Mouse (Mus musculus): ENCODE results near the gene Wasf1. TPM values are rescaled to one million over a fixed set of nuclear protein-coding genes. Genes with fewer than 3 reads are reported as not detected.
A peak's percentile ranks its signal among the peaks of the same experiment; 100 is the strongest.

Gene Wasf1
- polyA plus RNA-seq, 1 experiment: not detected

- 94% methylated on average over 7 of the region's 7 CpGs for WGBS
- TF ChIP-seq CTCF (IDR thresholded peaks at IDR 0.05; ENCODE audit: insufficient read depth, low read depth, low read length): no peak
- TF ChIP-seq POLR2A (IDR thresholded peaks at IDR 0.05; ENCODE audit: insufficient read depth, low read depth, low read length): no peak
- Histone ChIP-seq H3K27ac (ENCODE audit: insufficient read depth, low read depth, low read length) (no peak overlapping the region), H3K4me1 (ENCODE audit: control insufficient read depth, insufficient read depth, low read length) (0 out of 2 replicates have a peak, but pooled peaks cover 2% of the 10 kb centered on the region), H3K4me3 (ENCODE audit: insufficient read depth, low read depth, low read length) (no peak overlapping the region)
Measured at GRCm38 (mm10) chr10:40856703-40857102, 26.6 kb upstream of the Wasf1 start.

- WGBS: 36% methylated on average over 8 of the region's 8 CpGs
- Histone ChIP-seq H3K27ac (ENCODE audit: insufficient read depth, low read depth, low read length) (no peak overlapping the region), H3K4me1 (ENCODE audit: control insufficient read depth, insufficient read depth, low read length) (0 out of 2 replicates have a peak, but pooled peaks cover 2% of the 10 kb centered on the region), H3K4me3 (ENCODE audit: insufficient read depth, low read depth, low read length) (no peak overlapping the region)
- TF ChIP-seq CTCF (IDR thresholded peaks at IDR 0.05; ENCODE audit: insufficient read depth, low read depth, low read length): no peak
- TF ChIP-seq POLR2A (IDR thresholded peaks at IDR 0.05; ENCODE audit: insufficient read depth, low read depth, low read length): no peak
Measured at GRCm38 (mm10) chr10:40857599-40857998, 25.7 kb upstream of the Wasf1 start.

GRCm38 (mm10) chr10:40868081-40868480, 15.2 kb upstream of the Wasf1 start:
- H3K27ac ChIP-seq (ENCODE audit: insufficient read depth, low read depth, low read length): no peak overlapping the region
- WGBS: 85% methylated on average over 2 of the region's 2 CpGs
- H3K4me3 ChIP-seq (ENCODE audit: insufficient read depth, low read depth, low read length): no peak overlapping the region
- no peak for TF ChIP-seq POLR2A (IDR thresholded peaks at IDR 0.05; ENCODE audit: insufficient read depth, low read depth, low read length)
- no peak for TF ChIP-seq CTCF (IDR thresholded peaks at IDR 0.05; ENCODE audit: insufficient read depth, low read depth, low read length)
- peaks cover 4% of the 10 kb centered on the region; the same call in 1 of the 2 replicates for H3K4me1 ChIP-seq (ENCODE audit: control insufficient read depth, insufficient read depth, low read length)

- TF ChIP-seq CTCF (IDR thresholded peaks at IDR 0.05; ENCODE audit: insufficient read depth, low read depth, low read length) (no peak), POLR2A (IDR thresholded peaks at IDR 0.05; ENCODE audit: insufficient read depth, low read depth, low read length) (no peak)
- H3K27ac ChIP-seq (ENCODE audit: insufficient read depth, low read depth, low read length): no peak overlapping the region
- WGBS: 77% methylated on average over 2 of the region's 2 CpGs
Measured at GRCm38 (mm10) chr10:40871301-40871700, 12.0 kb upstream of the Wasf1 start.

GRCm38 (mm10) chr10:40872052-40872451, 11.2 kb upstream of the Wasf1 start:
- WGBS: 77% methylated on average over 2 of the region's 2 CpGs
- Histone ChIP-seq H3K27ac (ENCODE audit: insufficient read depth, low read depth, low read length) (no peak overlapping the region), H3K4me3 (ENCODE audit: insufficient read depth, low read depth, low read length) (no peak overlapping the region), H3K4me1 (ENCODE audit: control insufficient read depth, insufficient read depth, low read length) (peaks cover 4% of the 10 kb centered on the region; the same call in 1 of the 2 replicates)
- no peak for TF ChIP-seq POLR2A (IDR thresholded peaks at IDR 0.05; ENCODE audit: insufficient read depth, low read depth, low read length)
- no peak for TF ChIP-seq CTCF (IDR thresholded peaks at IDR 0.05; ENCODE audit: insufficient read depth, low read depth, low read length)

More at GRCm38 (mm10) chr10:40871301-40871700, 12.0 kb upstream of the Wasf1 start:
- peaks cover 4% of the 10 kb centered on the region; the same call in 1 of the 2 replicates for H3K4me1 ChIP-seq (ENCODE audit: control insufficient read depth, insufficient read depth, low read length)
- H3K4me3 ChIP-seq (ENCODE audit: insufficient read depth, low read depth, low read length): no peak overlapping the region

- WGBS: 90% methylated on average over 3 of the region's 3 CpGs
- no peak overlapping the region for H3K4me3 ChIP-seq (ENCODE audit: insufficient read depth, low read depth, low read length)
- no peak overlapping the region for H3K27ac ChIP-seq (ENCODE audit: insufficient read depth, low read depth, low read length)
- peaks cover 6% of the 10 kb centered on the region for H3K4me1 ChIP-seq (ENCODE audit: control insufficient read depth, insufficient read depth, low read length)
- TF ChIP-seq CTCF (IDR thresholded peaks at IDR 0.05; ENCODE audit: insufficient read depth, low read depth, low read length) (no peak), POLR2A (IDR thresholded peaks at IDR 0.05; ENCODE audit: insufficient read depth, low read depth, low read length) (no peak)
Measured at GRCm38 (mm10) chr10:40878246-40878645, 5.0 kb upstream of the Wasf1 start.

GRCm38 (mm10) chr10:40879969-40880368, 3.3 kb upstream of the Wasf1 start:
- H3K4me3 ChIP-seq (ENCODE audit: insufficient read depth, low read depth, low read length): no peak overlapping the region
- 58% methylated on average over 9 of the region's 9 CpGs for WGBS
- TF ChIP-seq POLR2A (IDR thresholded peaks at IDR 0.05; ENCODE audit: insufficient read depth, low read depth, low read length): no peak
- TF ChIP-seq CTCF (IDR thresholded peaks at IDR 0.05; ENCODE audit: insufficient read depth, low read depth, low read length): no peak
- peaks cover 6% of the 10 kb centered on the region for H3K4me1 ChIP-seq (ENCODE audit: control insufficient read depth, insufficient read depth, low read length)
- peak overlapping the region; percentile 13; the same call in 1 of the 2 replicates for H3K27ac ChIP-seq (ENCODE audit: insufficient read depth, low read depth, low read length)

GRCm38 (mm10) chr10:40881236-40881635, 2.0 kb upstream of the Wasf1 start:
- H3K4me1 ChIP-seq (ENCODE audit: control insufficient read depth, insufficient read depth, low read length): peaks cover 6% of the 10 kb centered on the region
- 49% methylated on average over 3 of the region's 3 CpGs for WGBS
- no peak for TF ChIP-seq CTCF (IDR thresholded peaks at IDR 0.05; ENCODE audit: insufficient read depth, low read depth, low read length)
- TF ChIP-seq POLR2A (IDR thresholded peaks at IDR 0.05; ENCODE audit: insufficient read depth, low read depth, low read length): no peak
- H3K4me3 ChIP-seq (ENCODE audit: insufficient read depth, low read depth, low read length): no peak overlapping the region
- H3K27ac ChIP-seq (ENCODE audit: insufficient read depth, low read depth, low read length): no peak overlapping the region

GRCm38 (mm10) chr10:40882333-40882732, 942 bp upstream of the Wasf1 start:
- Histone ChIP-seq H3K4me1 (ENCODE audit: control insufficient read depth, insufficient read depth, low read length) (peaks cover 6% of the 10 kb centered on the region), H3K27ac (ENCODE audit: insufficient read depth, low read depth, low read length) (peak overlapping the region; percentile 89; the same call in 1 of the 2 replicates), H3K4me3 (ENCODE audit: insufficient read depth, low read depth, low read length) (peak overlapping the region; percentile 96)
- WGBS: 7% methylated on average over 9 of the region's 9 CpGs
- TF ChIP-seq POLR2A (IDR thresholded peaks at IDR 0.05; ENCODE audit: insufficient read depth, low read depth, low read length): no peak
- no peak for TF ChIP-seq CTCF (IDR thresholded peaks at IDR 0.05; ENCODE audit: insufficient read depth, low read depth, low read length)

All from olfactory bulb, adult 2 months (tissue).